Comparison of ENCODE assay signal across 9 mouse cellular contexts in the genomic region with DNA sequence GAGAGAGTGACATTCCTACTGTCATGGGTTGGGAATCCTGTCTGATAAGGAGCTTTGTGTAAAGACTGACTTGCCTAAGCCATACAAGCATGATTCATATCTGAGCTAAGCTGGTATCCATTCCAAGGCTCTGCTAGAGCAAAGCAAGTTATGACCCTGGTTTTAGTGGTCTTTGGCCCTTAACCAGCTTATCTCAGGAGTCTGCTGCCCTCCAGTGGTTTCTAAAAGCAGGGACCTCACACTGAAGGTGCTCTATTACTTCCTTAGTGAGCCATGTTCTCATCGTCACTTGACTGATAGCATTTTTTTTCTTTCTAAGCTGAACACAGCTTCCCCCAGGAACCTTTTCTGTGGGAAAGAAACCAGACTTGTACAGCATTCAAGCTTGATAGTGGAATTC. TPM values are rescaled to one million over a fixed set of nuclear protein-coding genes. Genes with fewer than 3 reads are reported as not detected.
DNase-seq lines count a peak whose midpoint lies in the region; ATAC-seq and TF ChIP-seq lines count a peak whose summit lies in the region.
"Had no signal": no experiment of that assay in that cellular context is flagged by ENCODE, and none has a peak within 500 bp of the region (broad histone marks: within the 10 kb centered on the region; RNA-seq: fewer than 3 reads in every experiment).

No protein-coding gene starts in this region.

- no peak for ATAC-seq in limb, embryonic 14.5 days (ENCODE audit: low FRiP score, low read depth)

- H3K9me3 ChIP-seq in ES-Bruce4 (replicated peaks; ENCODE audit: control insufficient read depth, insufficient read depth, low read length, poor library complexity, severe bottlenecking) = peaks cover 6% of the 10 kb centered on the region
- no peaks in the 10 kb centered on the region for H3K9me3 ChIP-seq in limb, embryonic 14.5 days (ENCODE audit: control insufficient read depth, low read length)
- H3K9me3 ChIP-seq: megakaryocyte, embryonic 14.5 days had no signal

- H3K9ac ChIP-seq in ES-Bruce4 (ENCODE audit: low read depth, poor library complexity, severe bottlenecking) = no peak overlapping the region
- no peak overlapping the region for H3K9ac ChIP-seq in limb, embryonic 14.5 days (ENCODE audit: low read depth, low read length, severe bottlenecking)

- H3K27me3 ChIP-seq in ES-Bruce4 (ENCODE audit: control insufficient read depth, insufficient read depth, low read length, poor library complexity, severe bottlenecking) = no peaks in the 10 kb centered on the region
- no peaks in the 10 kb centered on the region for H3K27me3 ChIP-seq in limb, embryonic 14.5 days (ENCODE audit: control insufficient read depth, insufficient read depth, low read length)
- H3K27me3 ChIP-seq: megakaryocyte, embryonic 14.5 days had no signal

- TF ChIP-seq EP300 in ES-Bruce4 (IDR thresholded peaks at IDR 0.05; ENCODE audit: insufficient read depth, low read depth, low read length) = no peak

- no peak overlapping the region for H3K4me2 ChIP-seq in limb, embryonic 14.5 days (replicated peaks; ENCODE audit: low read depth, low read length, severe bottlenecking)

- 15% methylated on average over 1 of the region's 1 CpGs for WGBS in limb, embryonic 14.5 days

- peak; percentile 23 to 35 for DNase-seq in layer of hippocampus, postnatal 14 days (ENCODE audit: low spot score in 2 of 2)
- no peak for DNase-seq in layer of hippocampus, adult 9-11 months
- peak; percentile 62 to 86 for DNase-seq in adrenal gland, adult (ENCODE audit: inconsistent age in 2 of 2, low spot score in 1 of 2)
- DNase-seq in forelimb bud, embryonic 11.5 days (ENCODE audit: low read depth, low spot score) = peak; percentile 43
- peak; percentile 44 for DNase-seq in limb, embryonic 14.5 days (ENCODE audit: low spot score)
- peak; percentile 72 for DNase-seq in retina, postnatal 1 day
- no peak for DNase-seq in cerebellum, adult 8-10 months

- H3K27ac ChIP-seq in ES-Bruce4 (ENCODE audit: insufficient read depth, low read length) = no peak overlapping the region
- H3K27ac ChIP-seq in limb, embryonic 14.5 days (replicated peaks; ENCODE audit: low read depth, low read length) = no peak overlapping the region

- H3K36me3 ChIP-seq in ES-Bruce4 (ENCODE audit: control insufficient read depth, insufficient read depth, low read length, poor library complexity, severe bottlenecking) = peaks cover 76% of the 10 kb centered on the region
- peaks cover 87% of the 10 kb centered on the region for H3K36me3 ChIP-seq in limb, embryonic 14.5 days (ENCODE audit: control insufficient read depth, insufficient read depth, low read length)

- no peaks in the 10 kb centered on the region for H3K4me1 ChIP-seq in ES-Bruce4 (ENCODE audit: control insufficient read depth, insufficient read depth, low read length)
- H3K4me1 ChIP-seq in limb, embryonic 14.5 days (ENCODE audit: control insufficient read depth, insufficient read depth, low read length) = no peaks in the 10 kb centered on the region

- no peak for TF ChIP-seq POLR2A in ES-Bruce4 (IDR thresholded peaks at IDR 0.05; ENCODE audit: insufficient read depth, low read length)
- TF ChIP-seq POLR2A in limb, embryonic 14.5 days (IDR thresholded peaks at IDR 0.05; ENCODE audit: borderline replicate concordance, extremely low read depth, insufficient read depth, insufficient read length) = no peak

- no peak overlapping the region for H3K4me3 ChIP-seq in ES-Bruce4 (ENCODE audit: low read depth, low read length)
- no peak overlapping the region for H3K4me3 ChIP-seq in limb, embryonic 14.5 days (replicated peaks; ENCODE audit: low read length)
- H3K4me3 ChIP-seq: megakaryocyte, embryonic 14.5 days had no signal

- peak; percentile 26 for TF ChIP-seq CTCF in ES-Bruce4 (IDR thresholded peaks at IDR 0.05; ENCODE audit: low read depth, low read length)

RNA-seq across cellular contexts. Expression of a gene that starts 12.0 kb away (rescaled TPM):
- total RNA-seq in layer of hippocampus, postnatal 14 days (2021) = 10 to 100 TPM; 26.6 to 28.3 TPM
- 45.1 and 50.3 TPM in 2 replicates for polyA plus RNA-seq in ES-Bruce4 (2011; ENCODE audit: insufficient read depth, insufficient read length, low read depth, missing spikeins)
- 52.4 and 58.3 TPM in 2 replicates for polyA plus RNA-seq in limb, embryonic 14.5 days (2012; rRNA removed)
- 32.5 and 36.1 TPM in 2 replicates for polyA plus RNA-seq in limb, embryonic 14.5 days (2014; fragmentation: Nextera tagmentation; extraction: Ambion mirVana)

RNA-seq across cellular contexts. Expression of a gene that starts 12.0 kb away (rescaled TPM):
- 10 to 100 TPM; 32.1 to 34.3 TPM for total RNA-seq in layer of hippocampus, postnatal 14 days (2021)
- 88.7 and 107 TPM in 2 replicates for polyA plus RNA-seq in ES-Bruce4 (2011; ENCODE audit: insufficient read depth, insufficient read length, low read depth, missing spikeins)
- 35.5 and 40.3 TPM in 2 replicates for polyA plus RNA-seq in limb, embryonic 14.5 days (2012; rRNA removed)
- polyA plus RNA-seq in limb, embryonic 14.5 days (2014; fragmentation: Nextera tagmentation; extraction: Ambion mirVana) = 44.7 and 46.6 TPM in 2 replicates

RNA-seq across cellular contexts. Expression of a gene that starts 30.1 kb away (rescaled TPM):
- total RNA-seq in layer of hippocampus, postnatal 14 days (2021) = 10 to 100 TPM; 25.7 to 26.3 TPM
- 75.7 and 82.1 TPM in 2 replicates for polyA plus RNA-seq in ES-Bruce4 (2011; ENCODE audit: insufficient read depth, insufficient read length, low read depth, missing spikeins)
- polyA plus RNA-seq in limb, embryonic 14.5 days (2012; rRNA removed) = 42.1 and 57.6 TPM in 2 replicates
- polyA plus RNA-seq in limb, embryonic 14.5 days (2014; fragmentation: Nextera tagmentation; extraction: Ambion mirVana) = 55.7 and 73.1 TPM in 2 replicates

RNA-seq across cellular contexts. Expression of a gene that starts 48.5 kb away (rescaled TPM):
- 10 to 100 TPM; 18.5 to 19.4 TPM for total RNA-seq in layer of hippocampus, postnatal 14 days (2021)
- 18.0 and 19.6 TPM in 2 replicates for polyA plus RNA-seq in ES-Bruce4 (2011; ENCODE audit: insufficient read depth, insufficient read length, low read depth, missing spikeins)
- polyA plus RNA-seq in limb, embryonic 14.5 days (2012; rRNA removed) = 13.7 and 15.0 TPM in 2 replicates
- 6.3 and 7.8 TPM in 2 replicates for polyA plus RNA-seq in limb, embryonic 14.5 days (2014; fragmentation: Nextera tagmentation; extraction: Ambion mirVana)

Comparison
In these comparisons a context has a peak if more than half of its experiments do, and no peak if none do; other contexts are left out.
1. DNase-seq: peak in layer of hippocampus, postnatal 14 days (2 of 2), adrenal gland, adult (2 of 2), forelimb bud, embryonic 11.5 days (single experiment), limb, embryonic 14.5 days (single experiment) and retina, postnatal 1 day (single experiment); none in layer of hippocampus, adult 9-11 months (single experiment) and cerebellum, adult 8-10 months (single experiment).